9 mouse cellular contexts compared by ENCODE assay signal in genomic region chr8:127588313-127588712, GRCm38 (mm10).
DNase-seq lines count a peak whose midpoint lies in the region; ATAC-seq and TF ChIP-seq lines count a peak whose summit lies in the region.
"Had no signal": no experiment of that assay in that cellular context is flagged by ENCODE, and none has a peak within 500 bp of the region (broad histone marks: within the 10 kb centered on the region; RNA-seq: fewer than 3 reads in every experiment).

No protein-coding gene starts in this region.

- DNase-seq in kidney, adult 2 months = peak; percentile 51
- peak; percentile 69 for DNase-seq in CD4-positive, CD25-positive, alpha-beta regulatory T cell, adult 2 months (ENCODE audit: low read depth, low spot score)
- DNase-seq in WW6 (ENCODE audit: low read depth, low spot score) = peak; percentile 22
- peak; percentile 19 for DNase-seq in embryonic facial prominence, embryonic 11.5 days (ENCODE audit: low spot score)
- DNase-seq in mesoderm, embryonic 11.5 days (ENCODE audit: low read depth, low spot score) = peak; percentile 13
- DNase-seq in yolk sac, embryonic 10.5 days (ENCODE audit: low spot score) = no peak
- DNase-seq in gastrocnemius, postnatal 4 days (ENCODE audit: low spot score in 2 of 2) = no peak

- no peak for ATAC-seq in kidney, embryonic 15.5 days (replicated peaks; ENCODE audit: low FRiP score)
- ATAC-seq in embryonic facial prominence, embryonic 11.5 days (replicated peaks; ENCODE audit: insufficient number of reproducible peaks, low FRiP score, low TSS enrichment, low read depth) = no peak

- no peak overlapping the region for H3K4me3 ChIP-seq in kidney, adult 2 months (ENCODE audit: insufficient read depth, low read depth, low read length)
- H3K4me3 ChIP-seq in kidney, embryonic 15.5 days (replicated peaks) = no peak overlapping the region
- no peak overlapping the region for H3K4me3 ChIP-seq in embryonic facial prominence, embryonic 11.5 days (ENCODE audit: low read depth, low read length)
- H3K4me3 ChIP-seq: limb, embryonic 13.5 days had no signal

- H3K36me3 ChIP-seq in kidney, adult 2 months (ENCODE audit: control insufficient read depth, insufficient read depth, low read length) = no peaks in the 10 kb centered on the region
- no peaks in the 10 kb centered on the region for H3K36me3 ChIP-seq in kidney, embryonic 15.5 days
- no peaks in the 10 kb centered on the region for H3K36me3 ChIP-seq in embryonic facial prominence, embryonic 11.5 days (replicated peaks; ENCODE audit: control insufficient read depth, insufficient read depth, low read depth, low read length)
- H3K36me3 ChIP-seq: limb, embryonic 13.5 days had no signal

- H3K27me3 ChIP-seq in kidney, adult 2 months (replicated peaks; ENCODE audit: control insufficient read depth, insufficient read depth, low read length) = no peaks in the 10 kb centered on the region
- no peaks in the 10 kb centered on the region for H3K27me3 ChIP-seq in kidney, embryonic 15.5 days
- no peaks in the 10 kb centered on the region for H3K27me3 ChIP-seq in embryonic facial prominence, embryonic 11.5 days (ENCODE audit: control insufficient read depth, insufficient read depth, low read length)
- H3K27me3 ChIP-seq: limb, embryonic 13.5 days had no signal

- TF ChIP-seq POLR2A in kidney, adult 2 months (IDR thresholded peaks at IDR 0.05; ENCODE audit: low read depth, low read length) = no peak

- H3K9ac ChIP-seq in kidney, embryonic 15.5 days = no peak overlapping the region
- no peak overlapping the region for H3K9ac ChIP-seq in embryonic facial prominence, embryonic 11.5 days (replicated peaks; ENCODE audit: low read length)
- H3K9ac ChIP-seq: limb, embryonic 13.5 days had no signal

- H3K4me1 ChIP-seq in kidney, adult 2 months (ENCODE audit: control insufficient read depth, insufficient read depth, low read length) = no peaks in the 10 kb centered on the region
- peaks cover 10% of the 10 kb centered on the region for H3K4me1 ChIP-seq in kidney, embryonic 15.5 days
- no peaks in the 10 kb centered on the region; the same call in 1 of the 2 replicates for H3K4me1 ChIP-seq in embryonic facial prominence, embryonic 11.5 days (ENCODE audit: control insufficient read depth, insufficient read depth, low read length)

- H3K4me2 ChIP-seq in kidney, embryonic 15.5 days = no peak overlapping the region
- H3K4me2 ChIP-seq in embryonic facial prominence, embryonic 11.5 days (ENCODE audit: low read depth, low read length) = no peak overlapping the region
- H3K4me2 ChIP-seq: limb, embryonic 13.5 days had no signal

- H3K27ac ChIP-seq in kidney, adult 2 months (ENCODE audit: insufficient read depth, low read depth, low read length) = no peak overlapping the region
- H3K27ac ChIP-seq in kidney, embryonic 15.5 days = no peak overlapping the region
- no peak overlapping the region for H3K27ac ChIP-seq in embryonic facial prominence, embryonic 11.5 days (replicated peaks; ENCODE audit: low read depth, low read length)
- H3K27ac ChIP-seq: limb, embryonic 13.5 days had no signal

- no peaks in the 10 kb centered on the region for H3K9me3 ChIP-seq in kidney, embryonic 15.5 days (replicated peaks)
- no peaks in the 10 kb centered on the region for H3K9me3 ChIP-seq in embryonic facial prominence, embryonic 11.5 days (replicated peaks; ENCODE audit: control insufficient read depth, low read length)
- H3K9me3 ChIP-seq: limb, embryonic 13.5 days had no signal

- WGBS in kidney, adult 2 months = 79% methylated on average over 4 of the region's 4 CpGs
- 83% methylated on average over 4 of the region's 4 CpGs for WGBS in kidney, embryonic 15.5 days
- WGBS in embryonic facial prominence, embryonic 11.5 days = 61% methylated on average over 4 of the region's 4 CpGs

- peak; percentile 61 for TF ChIP-seq CTCF in kidney, adult 2 months (conservative IDR thresholded peaks at IDR 0.05; ENCODE audit: insufficient read depth, insufficient read length, low read depth, low read length)

Comparison
In these comparisons a context has a peak if more than half of its experiments do, and no peak if none do; other contexts are left out.
1. DNase-seq: peak in kidney, adult 2 months (single experiment), CD4-positive, CD25-positive, alpha-beta regulatory T cell, adult 2 months (single experiment), WW6 (single experiment), embryonic facial prominence, embryonic 11.5 days (single experiment) and mesoderm, embryonic 11.5 days (single experiment); none in yolk sac, embryonic 10.5 days (single experiment) and gastrocnemius, postnatal 4 days (0 of 2).